Mouse (Mus musculus): Measurements from ENCODE around the gene Mettl27.

DNA sequence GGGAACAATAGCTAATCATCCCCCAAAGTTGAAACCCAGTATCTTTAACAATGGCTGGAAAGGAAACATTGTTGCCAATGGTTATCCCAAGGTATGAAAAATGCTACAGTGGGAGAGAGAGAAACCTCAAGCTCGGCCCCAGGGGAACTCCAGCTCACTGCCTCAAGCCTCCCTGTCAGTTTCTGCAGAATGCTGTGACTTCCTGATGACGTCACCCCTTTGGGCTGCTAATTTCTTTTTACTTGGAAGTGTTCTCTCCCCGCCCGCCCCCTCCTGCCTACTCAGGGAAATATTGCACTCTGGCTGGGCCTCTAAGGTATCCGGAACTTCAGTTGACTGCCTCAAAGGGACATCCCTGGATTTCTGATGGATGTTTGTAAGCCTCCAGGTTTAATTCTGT, 31.4 kb downstream of the Mettl27 start:
- TF ChIP-seq CTCF (IDR thresholded peaks at IDR 0.05; ENCODE audit: low read depth) (no peak), EP300 (IDR thresholded peaks at IDR 0.05; ENCODE audit: low read depth) (no peak)

Data from liver, embryonic 14.5 days (tissue).